Mouse (Mus musculus): ENCODE data around the gene Tmem104. TPM values are rescaled to one million over a fixed set of nuclear protein-coding genes. Genes with fewer than 3 reads are reported as not detected.
A peak's percentile ranks its signal among the peaks of the same experiment; 100 is the strongest.

Tmem104 gene
- polyA plus RNA-seq (2017; shearing (Covaris generic)) = 10 to 100 TPM in 1 of 2 experiments, 1 to 10 TPM in 1; 8.1 to 14.2 TPM

GRCm38 (mm10) chr11:115187224-115187639, at the start of gene Tmem104:
Tmem104 (plus strand) TSS chr11:115187487.
- ATAC-seq = peak; percentile 84

GRCm38 (mm10) chr11:115138597-115139262, 48.6 kb upstream of the Tmem104 start:
- peak; percentile 85 for ATAC-seq

GRCm38 (mm10) chr11:115141970-115142369, 45.3 kb upstream of the Tmem104 start:
- ATAC-seq = no peak

- ATAC-seq = no peak
These were observed 39.5 kb upstream of the Tmem104 start for GRCm38 (mm10) chr11:115147813-115148212.

- no peak for ATAC-seq
These were observed 36.5 kb upstream of the Tmem104 start for GRCm38 (mm10) chr11:115150741-115151254.

GRCm38 (mm10) chr11:115151755-115152429, 35.4 kb upstream of the Tmem104 start:
- ATAC-seq = no peak

- no peak for ATAC-seq
These were observed 34.2 kb upstream of the Tmem104 start for GRCm38 (mm10) chr11:115153088-115153487.

GRCm38 (mm10) chr11:115153699-115154292, 33.5 kb upstream of the Tmem104 start:
- peak; percentile 81 for ATAC-seq

- ATAC-seq = no peak
These were observed 32.1 kb upstream of the Tmem104 start for GRCm38 (mm10) chr11:115155053-115155634.

- ATAC-seq = peak; percentile 40
These were observed 29.2 kb upstream of the Tmem104 start for GRCm38 (mm10) chr11:115157933-115158719.

- no peak for ATAC-seq
These were observed 27.1 kb upstream of the Tmem104 start for GRCm38 (mm10) chr11:115160016-115160797.

- ATAC-seq = no peak
These were observed 26.3 kb upstream of the Tmem104 start for GRCm38 (mm10) chr11:115160883-115161577.

- no peak for ATAC-seq
These were observed 25.6 kb upstream of the Tmem104 start for GRCm38 (mm10) chr11:115161578-115162204.

GRCm38 (mm10) chr11:115162205-115162601, 25.1 kb upstream of the Tmem104 start:
- no peak for ATAC-seq

- peak; percentile 86 for ATAC-seq
These were observed 24.3 kb upstream of the Tmem104 start, which contains the start of gene Slc9a3r1 for GRCm38 (mm10) chr11:115162832-115163480. Slc9a3r1 (plus strand) TSS chr11:115163341.

GRCm38 (mm10) chr11:115163568-115164150, 23.6 kb upstream of the Tmem104 start:
- ATAC-seq = peak; percentile 28

GRCm38 (mm10) chr11:115164341-115164975, 22.8 kb upstream of the Tmem104 start:
- no peak for ATAC-seq

- ATAC-seq = no peak
These were observed 22.3 kb upstream of the Tmem104 start for GRCm38 (mm10) chr11:115164976-115165374.

GRCm38 (mm10) chr11:115166776-115167175, 20.5 kb upstream of the Tmem104 start:
- no peak for ATAC-seq
